Mouse (Mus musculus) embryonic fibroblast, embryonic 13.5 days (primary cell): Measurements from ENCODE around the gene Slc44a3. TPM values are rescaled to one million over a fixed set of nuclear protein-coding genes. Genes with fewer than 3 reads are reported as not detected.

Source experiments
- H3K27ac ChIP-seq: 2 replicates; pipeline ENCODE4 v1.5.1; 2012; ENCODE audit warnings: low read length, control low read depth, inconsistent platforms; ENCODE audit not compliant: insufficient read depth
- H3K4me1 ChIP-seq: 2 replicates; pipeline ENCODE4 v1.6.1; 2011; ENCODE audit warnings: low read length; ENCODE audit not compliant: control insufficient read depth, insufficient read depth
- H3K4me3 ChIP-seq: 2 replicates; pipeline ENCODE4 v1.5.1; 2011; ENCODE audit warnings: mild to moderate bottlenecking, control low read depth, low read length; ENCODE audit not compliant: insufficient read depth
- CTCF ChIP-seq: IDR thresholded peaks from 2 replicates; pipeline ENCODE4 v1.5.1; 2011; ENCODE audit warnings: mild to moderate bottlenecking, control low read depth, low read length, moderate library complexity, borderline replicate concordance; ENCODE audit not compliant: insufficient read depth
- POLR2A ChIP-seq: IDR thresholded peaks from 2 replicates; pipeline ENCODE4 v1.6.1; 2011; ENCODE audit warnings: low read depth, mild to moderate bottlenecking, control low read depth, low read length, moderate library complexity
- polyA plus RNA-seq: library from polyadenylated mRNA; stranded (reverse); fragments of >200 nt; gene quantifications from 2 replicates; pipeline ENCODE4 v1.2.4, GENCODE M21; 2011; ENCODE audit warnings: low read depth; ENCODE audit not compliant: missing spikeins, insufficient read length

Gene Slc44a3
- polyA plus RNA-seq, 1 experiment: not detected

DNA sequence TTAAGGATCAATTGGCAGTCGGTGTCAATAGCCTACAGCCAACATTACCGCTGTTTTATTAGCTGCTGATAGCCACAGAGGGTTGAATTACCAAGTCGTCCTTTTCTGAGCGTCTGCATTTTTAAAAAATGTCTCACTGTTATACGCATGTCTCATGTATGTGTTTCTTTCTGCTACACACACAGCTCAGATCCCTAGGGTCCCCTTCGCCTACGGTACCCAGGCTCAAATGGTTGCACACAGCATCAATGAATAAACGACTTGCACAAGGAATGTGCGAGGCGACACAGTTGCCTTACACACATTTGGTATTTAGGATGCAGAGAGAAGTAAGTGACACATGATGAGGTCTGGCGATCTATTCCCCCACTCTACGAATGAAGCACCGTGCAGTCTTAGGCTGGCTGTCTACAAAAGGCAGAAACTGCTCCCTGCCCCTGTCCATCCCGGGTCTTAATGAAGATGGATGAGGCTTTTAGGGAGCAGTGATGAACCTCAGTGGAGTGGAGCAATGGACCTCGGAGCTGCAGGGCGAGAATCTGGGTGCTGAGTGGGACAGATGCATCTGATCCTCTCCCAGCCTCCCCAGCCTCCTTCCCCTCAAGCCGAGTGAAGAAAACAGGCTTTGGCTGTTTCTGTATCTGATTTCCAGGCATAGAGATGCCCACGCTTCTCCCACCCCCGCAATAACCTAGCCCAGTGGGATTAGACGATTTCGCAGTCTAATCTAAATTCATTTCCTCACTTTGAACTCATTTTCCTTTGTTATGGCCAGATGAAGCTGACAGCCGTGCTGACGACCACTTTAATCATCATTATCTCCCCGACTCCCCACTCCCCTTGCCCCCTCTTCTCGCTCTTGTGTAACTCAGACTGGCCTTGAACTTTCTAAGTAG is 48.7 kb downstream of the Slc44a3 start:
- Histone ChIP-seq H3K27ac (no peak overlapping the region), H3K4me3 (no peak overlapping the region), H3K4me1 (peaks cover 9% of the 10 kb centered on the region; the same call in 1 of the 2 replicates)
- TF ChIP-seq POLR2A: no peak
- no peak for TF ChIP-seq CTCF

DNA sequence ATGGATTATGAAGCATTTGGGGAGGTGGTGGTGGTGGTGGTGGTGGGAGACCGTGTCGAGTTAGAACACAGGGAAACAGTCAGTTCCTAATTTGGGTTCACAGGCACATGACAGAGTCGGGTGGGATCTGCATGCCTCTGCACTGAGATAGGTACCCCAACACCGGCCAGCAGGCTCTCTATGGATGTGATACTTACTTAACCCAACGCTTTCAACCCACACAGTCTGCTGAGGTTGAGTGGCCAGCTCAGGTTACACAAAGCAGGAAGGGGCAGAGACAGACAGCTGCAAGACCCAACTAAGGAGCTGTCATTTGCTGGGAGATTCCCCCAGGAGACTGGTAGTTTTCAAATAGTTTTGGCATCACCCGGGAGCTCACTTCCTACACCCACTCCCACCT is 50.6 kb downstream of the Slc44a3 start:
- Histone ChIP-seq H3K4me1 (peaks cover 9% of the 10 kb centered on the region; the same call in 1 of the 2 replicates), H3K27ac (no peak overlapping the region), H3K4me3 (no peak overlapping the region)
- TF ChIP-seq CTCF: no peak
- no peak for TF ChIP-seq POLR2A

DNA sequence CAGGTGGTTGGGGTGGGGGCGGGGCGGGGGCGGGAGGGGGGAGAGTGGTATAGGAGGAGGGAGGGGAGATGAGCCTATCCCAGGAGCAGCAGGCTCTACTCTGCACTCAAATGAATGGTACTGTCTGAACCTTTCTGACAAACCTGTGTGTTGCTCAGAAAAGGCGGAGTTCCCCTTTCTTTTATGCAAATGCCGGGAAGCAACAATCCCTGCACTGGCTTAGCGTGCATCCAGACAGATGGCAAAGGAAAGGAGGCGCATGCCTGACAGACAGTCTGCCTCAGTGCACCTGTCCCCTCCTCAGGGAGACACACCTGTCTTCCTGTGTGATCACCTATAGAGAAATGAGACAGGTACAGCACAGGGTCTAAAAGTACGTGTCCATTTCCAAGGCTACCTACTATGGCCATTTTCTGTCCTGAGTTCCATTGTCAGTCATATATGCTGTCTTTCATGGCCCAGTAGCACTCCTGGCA is 51.2 kb downstream of the Slc44a3 start:
- TF ChIP-seq CTCF (no peak), POLR2A (no peak)
- H3K27ac ChIP-seq: no peak overlapping the region
- H3K4me1 ChIP-seq: peaks cover 9% of the 10 kb centered on the region; the same call in 1 of the 2 replicates
- H3K4me3 ChIP-seq: no peak overlapping the region

DNA sequence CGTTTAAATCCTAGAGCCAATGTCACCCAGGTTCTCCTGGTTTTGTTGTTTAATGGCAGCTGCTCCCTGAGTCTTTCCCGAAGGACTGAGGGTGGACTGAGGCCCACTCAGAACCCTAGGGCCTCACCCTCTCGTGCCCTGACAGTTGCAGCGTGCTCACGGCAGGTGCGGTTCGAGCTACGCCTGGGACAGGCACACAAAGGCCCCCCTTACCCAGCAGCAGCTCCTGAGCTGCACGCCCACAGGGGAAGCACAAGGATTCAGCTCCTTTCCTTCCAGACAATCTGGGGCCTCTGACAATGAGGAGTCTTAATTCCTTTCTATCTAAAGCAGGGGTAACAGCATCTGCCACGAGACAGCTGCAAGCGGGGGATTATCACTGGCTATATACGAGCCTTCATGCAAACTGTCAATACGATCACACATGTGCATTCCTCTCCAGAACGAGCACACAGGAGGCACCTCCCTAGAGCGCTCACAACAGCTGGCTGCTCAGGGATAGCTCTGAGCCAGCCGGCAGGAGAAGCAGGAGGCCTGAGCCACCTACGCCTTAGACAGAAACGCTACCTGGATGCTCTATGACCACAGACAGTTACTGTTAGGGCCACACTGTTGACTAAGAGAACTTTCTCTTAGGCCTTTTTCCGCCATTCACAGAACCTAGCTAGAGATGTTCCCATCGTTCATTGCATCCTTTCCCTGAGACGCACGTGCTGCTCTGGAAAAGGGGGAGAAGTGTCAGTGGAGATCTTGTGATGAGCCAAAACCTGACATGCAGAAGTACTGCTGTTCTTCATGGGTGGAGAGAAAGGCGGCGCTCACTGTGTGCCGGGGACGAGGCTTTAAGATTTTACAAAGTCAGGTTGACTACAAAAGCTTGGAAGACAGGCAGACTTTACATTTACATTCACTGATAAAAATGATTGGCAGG is 51.9 kb downstream of the Slc44a3 start:
- Histone ChIP-seq H3K4me1 (peaks cover 9% of the 10 kb centered on the region; the same call in 1 of the 2 replicates), H3K4me3 (no peak overlapping the region), H3K27ac (no peak overlapping the region)
- TF ChIP-seq CTCF: no peak
- no peak for TF ChIP-seq POLR2A

DNA sequence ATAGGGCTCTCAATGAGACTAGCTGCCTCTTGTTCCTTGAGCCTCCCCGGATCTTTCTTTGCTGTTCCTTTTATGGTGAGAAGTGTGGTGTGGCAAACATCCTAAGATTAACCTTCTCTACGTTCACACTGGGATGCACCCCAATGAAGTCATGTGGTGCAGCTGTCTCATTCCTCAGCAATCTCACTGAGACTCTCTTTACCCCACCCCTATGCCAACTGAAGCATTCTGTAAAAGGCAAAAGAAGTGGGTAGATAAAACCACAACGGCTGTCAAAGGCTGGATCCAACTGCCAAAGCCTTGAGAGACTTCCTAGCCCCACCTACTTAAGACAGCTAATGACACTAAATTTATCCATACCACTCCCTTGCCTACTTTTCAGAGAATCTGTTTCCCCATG is 57.5 kb downstream of the Slc44a3 start:
- H3K4me1 ChIP-seq: peaks cover 5% of the 10 kb centered on the region; the same call in 1 of the 2 replicates
- H3K4me3 ChIP-seq: no peak overlapping the region
- peak overlapping the region; percentile 70 for H3K27ac ChIP-seq
- TF ChIP-seq CTCF (no peak), POLR2A (no peak)

DNA sequence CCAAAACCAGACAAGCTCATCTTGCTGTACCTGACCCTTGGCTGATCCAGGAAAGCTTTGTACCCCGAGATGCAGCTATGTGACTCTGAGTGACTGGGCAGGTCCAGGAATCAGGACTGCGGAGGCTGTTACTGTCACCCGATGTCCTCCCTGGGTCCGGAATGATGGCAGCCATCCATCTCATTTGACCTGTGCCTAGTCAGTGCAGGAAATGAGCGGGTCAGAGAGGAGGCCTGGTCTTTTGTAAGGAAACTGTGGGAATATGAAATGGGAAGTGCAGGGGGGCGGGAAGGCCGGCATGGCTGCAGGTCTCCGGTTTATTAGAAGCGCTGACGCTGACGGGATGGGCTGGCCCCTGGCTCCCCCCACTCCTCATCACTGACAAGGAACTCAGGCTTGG is 60.5 kb downstream of the Slc44a3 start:
- Histone ChIP-seq H3K4me1 (peaks cover 5% of the 10 kb centered on the region; the same call in 1 of the 2 replicates), H3K27ac (no peak overlapping the region), H3K4me3 (no peak overlapping the region)
- TF ChIP-seq CTCF (no peak), POLR2A (no peak)

DNA sequence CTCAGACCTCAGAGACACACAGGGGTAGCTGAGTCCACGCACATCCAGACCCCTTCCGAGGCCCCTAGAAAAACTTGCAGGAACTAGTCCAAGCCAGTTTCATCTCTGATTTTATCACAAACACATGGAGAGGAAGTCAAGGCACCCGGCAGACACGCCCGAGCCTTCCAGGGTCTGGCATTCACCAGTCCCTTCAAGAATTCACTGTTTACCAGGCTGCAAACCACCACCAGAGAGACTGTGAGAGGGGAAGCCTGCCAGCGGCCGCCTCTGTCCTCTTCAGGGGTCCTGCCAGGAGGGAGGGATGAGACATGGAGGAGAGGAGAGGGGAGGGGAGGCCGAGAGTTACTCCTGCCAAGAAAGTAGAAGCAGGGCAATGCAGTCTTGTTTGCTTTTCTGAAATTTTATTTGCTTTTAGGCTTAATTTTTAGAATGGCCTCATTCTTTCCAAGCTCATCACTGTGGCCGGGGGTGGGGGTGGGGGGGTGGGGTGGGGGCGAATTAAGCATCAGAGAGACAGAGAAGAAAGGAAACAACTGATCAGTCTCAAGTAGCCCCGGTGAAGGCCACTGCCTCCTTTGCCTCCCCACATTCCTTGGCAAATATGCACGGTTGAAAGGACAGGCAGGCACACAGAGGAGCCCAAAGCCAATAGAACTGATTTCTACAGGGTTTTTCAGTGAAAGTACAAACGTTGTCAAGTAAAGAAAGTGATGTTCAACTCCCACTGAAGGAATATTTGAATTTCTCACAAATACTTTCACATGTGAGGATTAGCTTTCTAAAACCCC is 62.8 kb downstream of the Slc44a3 start:
- Histone ChIP-seq H3K4me1 (no peaks in the 10 kb centered on the region), H3K4me3 (no peak overlapping the region), H3K27ac (peak overlapping the region; percentile 77)
- TF ChIP-seq CTCF: no peak
- no peak; the same call in 1 of the 2 replicates for TF ChIP-seq POLR2A

DNA sequence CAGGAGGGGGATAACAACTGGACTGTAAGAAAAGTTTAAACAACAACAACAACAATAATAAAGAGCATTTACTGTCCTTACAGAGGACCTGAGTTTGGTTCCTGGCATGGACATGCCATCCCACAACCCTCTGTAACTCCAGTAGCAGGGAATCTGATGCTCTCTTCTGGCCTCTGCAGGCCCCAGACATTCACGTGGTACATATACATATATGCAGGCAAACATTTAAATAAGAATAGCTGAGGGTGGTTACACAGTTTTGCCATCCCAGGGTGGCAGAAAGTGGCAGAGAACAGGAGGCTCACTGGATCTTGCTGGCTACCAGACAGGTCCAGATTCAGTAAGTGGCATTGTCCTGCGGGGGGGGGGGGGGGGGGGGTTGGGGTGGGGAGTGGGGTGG is 64.1 kb downstream of the Slc44a3 start:
- Histone ChIP-seq H3K27ac (no peak overlapping the region), H3K4me1 (0 out of 2 replicates have a peak, but pooled peaks cover 3% of the 10 kb centered on the region), H3K4me3 (no peak overlapping the region)
- no peak for TF ChIP-seq CTCF
- no peak for TF ChIP-seq POLR2A

DNA sequence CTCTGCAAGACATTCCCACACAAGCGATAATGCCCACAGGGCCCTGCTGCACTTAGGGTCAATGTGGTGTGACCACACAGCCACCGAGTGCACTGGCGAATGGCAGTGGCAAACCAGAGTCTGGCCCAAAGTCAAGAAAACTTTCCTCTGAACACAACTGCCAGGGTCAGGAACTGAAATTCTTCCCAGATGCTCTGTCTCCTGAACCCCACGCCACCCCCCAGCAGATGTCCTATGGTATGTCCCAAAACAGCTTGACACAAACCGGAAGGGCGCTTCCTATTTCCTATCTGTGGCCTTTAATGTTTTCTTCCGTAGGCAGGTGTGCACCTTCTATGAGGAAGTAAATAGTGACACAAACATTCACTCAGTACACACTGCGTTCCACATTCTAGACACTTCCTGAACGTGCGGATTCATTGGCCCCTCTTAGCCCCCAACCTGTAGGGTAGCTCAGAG is 65.1 kb downstream of the Slc44a3 start:
- TF ChIP-seq POLR2A (no peak), CTCF (no peak)
- Histone ChIP-seq H3K27ac (no peak overlapping the region), H3K4me1 (0 out of 2 replicates have a peak, but pooled peaks cover 3% of the 10 kb centered on the region), H3K4me3 (no peak overlapping the region)
